Mouse (Mus musculus): ENCODE data around the gene Apba2.

The Apba2 gene

DNA sequence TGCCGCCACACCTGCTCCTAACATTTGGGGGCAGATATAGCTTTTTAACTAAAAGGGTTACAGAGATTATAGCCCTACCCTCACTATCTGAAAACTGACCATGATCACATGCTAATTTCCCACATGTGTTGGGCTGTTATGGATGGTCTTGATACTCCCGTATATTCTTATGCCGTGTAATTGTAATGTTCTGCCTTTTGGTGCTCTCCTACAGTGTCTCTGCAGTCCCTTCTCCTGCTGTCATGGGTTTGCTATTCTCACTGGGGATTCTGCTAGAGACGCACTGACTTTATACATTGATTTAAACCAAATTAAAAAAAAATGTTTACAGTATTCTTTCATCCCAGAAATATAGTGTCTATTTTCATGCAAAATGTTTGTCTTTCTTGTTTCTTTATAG lies 157.4 kb downstream of the Apba2 start:
- DNase-seq (ENCODE audit: low spot score), result no peak

DNA sequence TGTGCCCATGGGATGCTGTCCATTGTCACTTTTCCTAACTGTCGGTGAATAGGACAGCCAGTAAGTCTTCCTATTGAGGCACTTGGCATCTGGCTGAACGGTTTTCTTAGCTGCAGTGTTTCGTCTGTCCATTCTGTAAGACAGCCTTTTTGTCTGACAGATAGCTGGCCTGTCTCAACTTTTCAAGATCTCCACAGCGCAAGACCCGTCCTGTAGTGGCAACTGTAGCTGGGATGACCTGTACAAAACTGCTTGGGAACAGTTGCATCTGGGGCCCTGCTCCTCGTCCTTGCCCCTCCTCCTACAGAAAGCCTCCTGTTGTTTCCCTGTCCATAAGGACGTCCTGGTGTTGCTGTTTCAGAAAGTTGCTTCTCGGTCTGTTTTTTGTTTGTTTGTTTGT lies 157.8 kb downstream of the Apba2 start:
- DNase-seq (ENCODE audit: low spot score), result no peak

DNA sequence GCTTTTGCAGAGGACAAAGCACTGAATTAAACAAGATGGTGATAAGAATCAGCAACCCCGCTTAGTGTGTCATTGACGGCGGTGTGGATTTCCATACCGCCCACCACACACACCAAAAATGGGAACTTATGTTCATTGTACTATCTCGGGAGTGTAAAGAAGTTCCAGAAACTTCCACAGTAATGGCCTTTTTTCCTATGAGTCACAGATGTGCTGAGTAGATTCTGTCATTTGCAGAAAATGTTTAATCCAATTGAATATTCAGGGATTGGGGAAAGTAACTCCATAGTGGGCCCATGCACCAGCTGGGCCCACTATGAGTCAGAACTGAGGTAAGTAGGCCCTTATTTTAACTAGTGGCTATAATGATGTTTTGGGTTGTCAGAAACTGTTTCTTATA lies 161.0 kb downstream of the Apba2 start:
- no peak for DNase-seq (ENCODE audit: low spot score)

DNA sequence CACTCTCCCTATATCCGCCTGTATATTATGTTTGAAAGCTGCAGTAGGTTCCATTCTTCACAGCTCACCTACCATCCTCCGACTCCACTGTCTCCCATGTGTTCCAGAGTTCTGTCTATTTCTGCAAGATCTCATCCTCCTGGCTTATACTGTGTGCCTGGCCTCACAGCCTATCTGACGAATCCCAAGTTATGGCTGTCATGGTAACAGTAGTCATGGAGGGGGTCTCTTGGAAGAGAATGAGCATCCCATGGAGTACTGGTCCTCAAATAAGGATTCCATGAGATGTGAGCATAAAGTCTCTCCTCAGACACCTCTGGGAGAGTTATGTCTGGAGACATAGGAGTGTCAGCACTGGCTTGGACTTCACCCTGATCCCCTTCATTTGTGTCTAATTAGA lies 162.1 kb downstream of the Apba2 start:
- DNase-seq (ENCODE audit: low spot score), result no peak

DNA sequence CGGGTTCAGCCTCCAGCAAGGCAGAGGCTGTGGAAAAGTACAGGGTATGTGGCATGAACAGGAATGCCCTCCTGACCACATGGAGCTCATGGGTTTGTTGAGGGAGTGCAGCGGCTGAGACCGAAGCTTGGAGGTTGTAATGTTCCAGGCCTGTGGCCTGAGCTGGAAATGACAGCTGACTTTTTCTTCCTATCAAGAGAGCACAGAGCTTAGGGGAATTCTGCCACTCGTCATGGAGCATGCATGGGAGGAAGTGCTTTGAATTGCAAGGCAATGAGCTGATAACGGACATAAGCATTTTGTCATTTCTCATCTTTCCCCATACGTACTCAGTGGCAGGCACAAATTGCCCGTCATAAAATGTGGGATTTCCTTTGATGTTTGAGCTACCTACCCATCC lies 163.6 kb downstream of the Apba2 start:
- no peak for DNase-seq (ENCODE audit: low spot score)

DNA sequence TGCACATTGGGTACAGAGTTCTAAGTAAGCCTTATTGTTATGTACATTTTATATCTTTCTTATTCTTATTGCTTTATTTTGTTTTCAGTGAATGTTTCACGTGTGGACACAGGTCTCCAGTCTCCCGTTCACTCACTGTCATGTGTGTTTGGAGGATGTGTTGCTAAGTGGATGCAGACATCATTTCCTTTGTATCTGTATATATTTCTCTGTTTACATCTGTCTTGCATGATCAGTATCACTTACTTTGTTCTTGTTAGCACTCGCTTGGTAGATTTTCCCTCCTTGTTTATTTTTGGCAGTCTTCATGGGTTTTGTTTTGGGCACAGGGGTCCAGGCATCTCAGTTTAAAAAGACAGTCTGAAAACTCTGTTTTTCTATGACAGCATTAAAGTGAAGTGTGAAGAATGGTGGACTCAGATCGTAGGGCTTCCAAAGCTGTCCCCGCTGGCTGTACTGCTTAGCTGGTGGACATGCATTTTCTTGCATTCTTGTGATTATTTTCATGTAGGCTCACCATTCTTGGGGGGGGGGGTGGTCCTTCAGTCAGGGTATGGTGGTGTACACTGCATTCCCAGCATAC lies 164.3 kb downstream of the Apba2 start:
- DNase-seq (ENCODE audit: low spot score), result no peak

DNA sequence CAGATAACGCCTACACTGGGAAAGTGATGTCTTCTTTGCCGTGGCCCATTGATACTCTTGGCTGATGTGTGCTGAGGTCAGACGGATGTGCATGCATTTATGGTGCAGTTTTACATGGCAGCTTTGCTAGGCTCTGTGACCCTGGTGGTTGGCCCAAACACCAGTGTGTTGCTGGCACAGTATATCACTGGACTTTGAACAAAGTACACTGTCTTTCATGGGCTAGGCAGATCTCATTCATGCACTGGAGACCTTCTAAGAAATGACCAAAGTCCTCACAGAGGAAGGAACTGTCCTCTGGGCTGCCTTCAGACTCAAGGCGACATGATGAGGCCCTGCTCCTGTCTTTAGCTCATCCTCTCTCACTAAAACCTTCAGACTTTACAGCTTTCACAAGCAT lies 166.5 kb downstream of the Apba2 start:
- DNase-seq (ENCODE audit: low spot score), result no peak

DNA sequence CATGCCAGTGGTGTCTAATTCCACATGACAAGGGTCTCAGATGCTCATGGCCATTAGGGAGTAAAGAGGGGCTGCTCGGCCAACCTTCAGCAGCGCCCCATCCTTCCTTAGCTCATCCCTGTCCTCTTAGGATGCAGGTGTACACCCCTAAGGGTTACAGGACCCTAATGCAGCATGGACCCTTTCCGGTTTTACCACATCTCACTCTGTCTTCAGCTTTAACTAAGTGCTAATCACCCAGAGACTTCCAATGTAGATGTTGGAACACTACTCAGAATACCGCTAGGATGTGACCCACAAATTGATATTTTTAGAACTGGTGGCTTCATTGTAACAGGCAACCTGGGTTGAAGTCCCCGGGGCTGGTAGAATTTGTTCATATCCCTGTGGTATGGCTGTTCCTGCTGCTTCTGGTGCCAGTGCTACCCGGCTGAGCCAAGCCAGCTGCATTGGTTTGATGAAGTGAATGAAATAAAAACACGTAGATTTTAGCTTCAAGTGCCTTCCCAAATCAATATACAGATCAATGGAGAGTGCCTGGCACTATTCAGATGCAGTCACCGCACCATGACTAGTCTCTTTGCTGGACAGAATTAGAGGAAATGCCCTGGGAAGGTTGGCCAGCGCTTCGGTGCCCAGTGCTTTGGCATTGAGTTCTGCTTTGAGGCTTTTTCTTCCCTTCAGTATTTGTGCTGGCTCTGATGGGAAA lies 178.4 kb downstream of the Apba2 start:
- no peak for DNase-seq (ENCODE audit: low spot score)

DNA sequence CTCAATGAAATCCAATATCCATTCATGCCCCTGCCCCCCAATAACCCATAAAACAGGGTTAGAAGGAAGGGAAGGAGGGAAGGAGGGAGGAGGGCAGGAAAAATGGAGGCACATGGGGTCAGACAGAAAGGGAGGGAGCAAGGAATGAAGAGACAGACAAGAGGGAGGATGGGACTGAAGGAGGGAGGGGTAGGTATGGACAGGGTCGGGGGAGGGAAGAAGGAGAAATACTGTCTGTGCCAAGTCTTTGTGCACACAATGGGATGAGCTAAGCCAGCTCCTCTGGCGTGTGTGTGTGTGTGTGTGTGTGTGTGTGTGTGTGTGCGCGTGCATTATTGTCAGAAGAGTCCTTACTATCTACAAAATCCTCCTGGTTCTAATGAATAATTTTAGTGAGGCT lies 183.4 kb downstream of the Apba2 start:
- no peak for DNase-seq (ENCODE audit: low spot score)

DNA sequence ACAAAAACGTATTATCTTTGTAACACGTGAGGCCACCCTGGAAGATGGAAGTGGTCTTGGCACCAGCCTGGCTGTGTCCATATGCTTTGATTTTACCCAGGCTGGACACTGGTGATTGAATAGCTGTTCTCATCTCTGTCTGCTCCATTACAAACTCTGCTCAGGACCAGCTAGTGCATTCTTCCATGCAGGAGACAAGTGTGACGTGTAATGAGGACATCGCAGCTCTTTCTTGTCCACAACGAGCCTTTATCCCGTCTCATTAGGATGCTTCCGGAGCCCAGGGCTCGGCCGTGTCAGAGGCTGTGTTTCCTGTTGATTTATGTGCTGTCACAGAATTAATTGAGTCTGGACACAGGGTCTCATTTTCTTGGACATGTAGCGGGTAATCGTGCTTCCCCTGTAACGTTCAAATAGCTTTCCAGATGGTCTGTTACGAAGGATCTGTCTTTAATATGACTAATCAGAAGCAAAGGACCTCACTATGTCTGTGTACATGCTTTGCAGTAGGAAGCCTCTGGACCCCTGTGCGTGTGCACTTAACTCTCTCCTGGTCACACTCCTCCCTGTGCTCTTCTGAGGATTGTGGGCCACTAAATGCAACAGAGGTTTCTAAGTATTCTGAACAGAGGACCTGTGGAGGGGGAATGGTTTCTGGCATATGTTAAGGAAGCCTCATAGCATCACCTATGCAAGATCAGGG lies 186.8 kb downstream of the Apba2 start:
- no peak for DNase-seq (ENCODE audit: low spot score)

DNA sequence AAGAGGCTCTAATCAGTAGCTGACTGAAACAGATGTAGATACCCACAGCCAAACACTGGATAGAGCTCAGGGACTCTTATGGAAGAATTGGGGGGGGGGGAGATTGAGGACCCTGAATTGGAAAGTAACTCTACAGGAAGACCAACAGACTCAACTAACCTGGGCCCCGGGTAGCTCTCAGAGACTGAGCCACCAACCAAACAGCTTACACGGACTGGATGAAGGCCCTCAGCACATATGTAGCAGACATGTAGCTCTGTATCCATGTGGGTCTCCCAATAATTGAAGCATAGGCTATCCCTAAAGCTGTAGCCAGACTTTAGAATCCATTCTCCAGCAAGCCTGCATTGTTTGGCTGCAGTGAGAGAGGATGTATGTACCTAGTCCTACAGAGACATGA lies 190.3 kb downstream of the Apba2 start:
- no peak for DNase-seq (ENCODE audit: low spot score)

DNA sequence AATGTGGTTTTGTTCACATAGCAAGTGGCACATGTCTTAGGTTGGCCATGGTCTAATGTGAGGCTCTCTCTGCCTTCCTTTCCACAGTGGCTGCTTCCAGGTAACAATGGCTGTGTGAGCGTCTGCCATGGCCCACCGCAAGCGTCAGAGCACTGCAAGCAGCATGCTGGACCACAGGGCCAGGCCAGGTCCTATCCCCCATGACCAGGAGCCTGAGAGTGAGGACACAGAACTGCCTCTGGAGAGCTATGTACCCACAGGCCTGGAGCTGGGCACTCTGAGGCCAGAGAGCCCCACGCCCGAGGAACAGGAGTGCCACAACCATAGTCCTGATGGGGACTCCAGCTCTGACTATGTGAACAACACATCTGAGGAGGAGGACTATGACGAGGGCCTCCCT lies 193.4 kb downstream of the Apba2 start:
- no peak for DNase-seq (ENCODE audit: low spot score)

DNA sequence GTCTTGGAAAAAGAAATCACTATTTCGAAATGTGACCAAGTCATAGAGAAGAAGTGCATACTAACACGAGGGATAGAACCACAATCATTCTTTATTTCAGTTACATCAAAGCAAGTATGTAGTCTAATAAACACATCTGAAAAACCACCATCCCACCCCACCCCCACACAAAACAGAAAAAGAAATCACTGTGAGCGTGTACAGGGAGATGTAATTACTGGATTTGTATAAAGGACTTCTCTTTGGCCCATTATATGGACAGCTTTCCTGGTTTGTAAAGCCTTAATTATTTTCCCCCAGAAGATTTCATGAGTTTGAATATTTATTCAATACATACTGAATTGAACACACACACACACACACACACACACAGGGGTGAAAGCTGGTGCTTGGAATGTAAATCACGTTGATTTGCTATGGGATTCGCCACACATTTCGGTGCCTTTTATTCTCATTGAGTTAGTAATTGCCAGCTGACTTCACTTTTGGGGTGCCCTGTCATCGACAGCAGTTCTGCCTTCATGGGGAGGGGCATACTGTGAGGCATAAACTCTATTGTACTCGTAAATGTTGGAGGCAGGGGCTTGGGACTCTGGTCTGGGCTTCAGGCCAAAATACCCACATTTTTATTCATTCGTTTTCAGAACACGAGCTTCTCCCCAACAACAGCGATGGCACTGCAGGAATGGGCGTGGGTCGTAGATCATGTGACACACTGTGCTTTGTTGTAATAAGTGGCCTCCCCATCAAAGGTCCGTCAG lies 195.2 kb downstream of the Apba2 start:
- no peak for DNase-seq (ENCODE audit: low spot score)

DNA sequence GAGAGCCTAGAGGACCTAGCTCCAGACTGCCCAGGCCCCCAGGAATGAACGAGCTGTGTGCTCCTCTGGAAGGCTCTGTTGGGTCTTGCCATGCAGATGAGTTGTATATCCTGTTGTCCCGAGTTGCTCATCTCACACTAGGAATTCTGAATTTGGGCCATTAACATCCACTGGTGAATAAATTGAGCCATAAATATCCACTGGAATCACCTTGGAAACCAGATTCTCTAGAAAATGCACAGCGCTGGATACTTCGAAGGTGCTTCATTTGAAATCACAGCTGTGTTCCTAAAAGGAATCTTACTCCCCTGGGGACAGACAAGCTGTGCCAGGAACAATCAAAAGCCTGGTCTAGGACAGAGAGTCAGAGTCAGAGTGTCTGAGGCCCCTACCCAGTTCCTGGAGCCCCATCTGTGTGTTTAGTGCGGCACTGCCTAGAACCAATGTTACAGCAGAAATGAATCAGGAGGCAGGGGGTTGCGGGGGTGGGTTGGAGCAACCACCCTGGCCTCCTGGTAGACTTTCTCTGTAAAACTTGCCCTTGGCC lies 196.4 kb downstream of the Apba2 start:
- DNase-seq (ENCODE audit: low spot score), result no peak

DNA sequence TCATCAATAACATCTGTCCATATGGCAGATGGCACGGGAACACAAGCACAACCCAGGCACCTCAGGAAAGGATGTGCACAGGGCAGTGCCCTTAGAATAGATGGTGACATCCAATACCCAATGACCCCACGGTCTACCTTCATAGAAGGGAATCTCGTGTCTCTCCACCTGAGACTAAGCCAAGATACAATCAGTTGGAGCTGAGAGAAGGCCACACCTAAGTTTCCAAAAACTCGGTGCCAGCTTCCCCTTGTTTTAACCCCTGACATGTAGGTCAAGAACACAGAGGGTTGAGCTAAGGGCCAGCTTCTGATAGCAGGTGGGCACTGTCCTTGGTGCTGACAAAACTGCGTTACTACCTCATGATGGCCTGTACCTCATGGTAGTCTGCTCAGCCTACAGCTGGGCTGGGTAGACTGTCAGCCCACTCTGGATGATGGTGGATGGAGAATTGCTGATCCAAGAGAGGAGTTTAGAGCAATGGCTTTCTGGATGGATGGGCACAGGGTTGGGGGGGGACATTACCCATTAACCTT lies 202.6 kb downstream of the Apba2 start:
- DNase-seq (ENCODE audit: low spot score), result no peak

DNA sequence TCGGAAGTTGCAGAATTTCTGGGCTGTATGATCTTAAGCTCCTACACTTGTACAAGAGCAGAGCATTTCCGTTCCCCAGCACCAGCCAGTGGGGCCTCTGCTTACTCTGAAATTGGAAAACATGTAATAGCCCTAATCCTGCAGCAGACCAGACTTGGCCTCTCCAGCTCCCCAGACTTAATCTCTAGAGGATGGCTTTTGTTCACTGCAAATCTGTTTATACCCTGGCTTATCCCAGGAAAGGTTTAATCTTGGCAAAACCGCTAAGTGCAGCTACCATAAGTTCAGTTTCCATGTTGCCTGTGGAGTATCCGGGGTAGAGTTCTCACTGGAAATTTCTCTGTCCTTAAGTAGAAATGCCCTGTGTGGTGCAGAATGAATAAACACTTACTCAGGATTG lies 206.7 kb downstream of the Apba2 start:
- no peak for DNase-seq (ENCODE audit: low spot score)

DNA sequence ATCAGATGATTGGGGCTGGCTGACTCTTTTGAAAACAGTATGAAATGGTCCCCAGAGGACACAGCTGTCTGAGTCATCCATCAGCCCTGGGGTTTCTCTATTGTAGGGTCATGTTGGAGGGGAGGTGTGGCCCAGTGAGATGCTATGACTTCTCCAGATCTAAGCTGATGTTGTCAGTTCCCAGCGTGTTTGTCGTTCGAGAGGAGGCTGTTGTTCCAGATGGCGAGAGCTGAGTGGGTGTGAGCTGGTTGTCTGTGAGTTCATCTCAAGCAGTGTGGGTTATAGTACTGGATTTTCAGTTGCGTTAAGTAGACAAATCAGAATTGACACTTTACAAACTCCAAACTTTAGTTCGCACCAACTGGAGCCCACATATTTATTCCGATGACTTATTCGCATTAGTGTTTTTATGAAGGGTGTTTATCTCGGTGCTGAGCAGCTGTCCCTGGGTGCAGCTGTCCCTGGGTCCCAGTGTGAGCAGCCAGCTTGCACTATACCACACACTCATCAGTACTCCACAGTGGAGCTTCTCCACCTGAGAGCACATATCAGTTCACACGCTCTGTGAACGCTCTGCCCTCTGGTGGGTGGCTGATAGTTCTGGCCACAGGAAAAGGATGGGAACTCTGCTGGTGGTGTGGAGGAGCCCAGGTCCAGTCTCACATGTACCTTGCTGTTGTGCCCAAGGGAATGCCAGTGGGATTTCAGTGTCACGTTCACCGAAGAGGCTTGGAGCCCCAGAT lies 208.2 kb downstream of the Apba2 start:
- DNase-seq (ENCODE audit: low spot score), result no peak

DNA sequence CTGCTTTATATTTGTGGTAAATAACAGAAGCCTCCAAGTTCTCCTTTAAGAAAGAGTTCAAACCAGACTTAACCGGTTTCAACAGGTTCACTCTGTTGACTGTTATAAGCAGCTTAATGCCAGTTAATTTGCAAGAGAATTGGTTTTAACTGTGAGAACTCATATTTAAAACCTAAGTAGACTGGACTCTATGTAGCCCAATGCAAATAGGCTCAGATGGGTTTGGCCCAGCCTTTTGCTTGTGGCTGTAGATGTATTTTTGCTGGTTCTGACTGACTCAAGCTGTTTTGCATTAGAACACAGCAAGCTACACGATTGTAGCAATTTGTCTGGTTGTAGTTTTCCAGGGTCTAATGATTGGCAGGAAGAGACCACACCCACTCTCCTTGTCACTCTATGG lies 214.8 kb downstream of the Apba2 start:
- DNase-seq (ENCODE audit: low spot score), result no peak

DNA sequence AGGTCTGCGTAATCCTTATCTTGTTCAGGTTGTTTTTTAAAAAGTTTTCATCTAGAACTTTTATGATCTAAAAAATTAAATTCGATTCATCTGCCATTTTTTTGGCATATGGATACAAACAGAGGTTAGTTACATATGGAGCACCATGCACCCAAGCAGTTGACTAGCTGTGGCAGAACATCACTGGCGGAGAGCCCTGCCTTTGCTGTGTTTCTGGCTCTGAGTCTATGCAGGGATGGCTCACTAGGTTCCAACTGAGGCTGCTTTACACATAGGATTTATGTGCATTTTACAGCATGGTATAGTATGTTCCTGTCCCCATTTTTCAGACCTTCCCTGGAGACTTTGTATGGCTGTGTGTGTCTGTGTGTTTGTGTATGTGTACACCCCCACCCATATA lies 221.8 kb downstream of the Apba2 start:
- DNase-seq (ENCODE audit: low spot score), result no peak

DNA sequence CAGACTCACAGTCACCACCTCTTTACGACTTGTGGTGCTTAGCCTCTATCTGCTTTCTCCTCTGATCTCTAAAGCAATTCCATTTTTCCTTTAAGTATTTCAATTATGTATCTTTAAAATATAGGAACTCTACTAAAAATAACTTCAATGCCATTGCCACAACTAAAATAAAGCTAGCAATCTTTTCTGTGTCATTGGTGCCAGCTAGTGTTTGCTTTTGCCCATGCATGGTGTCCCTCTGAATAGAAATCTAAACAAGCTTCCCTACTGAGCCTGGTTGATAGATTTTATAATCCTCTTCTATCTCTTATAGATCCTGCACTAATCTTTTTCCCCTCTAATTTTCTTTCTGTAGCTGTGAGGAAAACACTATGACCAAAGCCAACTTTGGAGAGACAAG lies 222.9 kb downstream of the Apba2 start:
- no peak for DNase-seq (ENCODE audit: low spot score)

DNA sequence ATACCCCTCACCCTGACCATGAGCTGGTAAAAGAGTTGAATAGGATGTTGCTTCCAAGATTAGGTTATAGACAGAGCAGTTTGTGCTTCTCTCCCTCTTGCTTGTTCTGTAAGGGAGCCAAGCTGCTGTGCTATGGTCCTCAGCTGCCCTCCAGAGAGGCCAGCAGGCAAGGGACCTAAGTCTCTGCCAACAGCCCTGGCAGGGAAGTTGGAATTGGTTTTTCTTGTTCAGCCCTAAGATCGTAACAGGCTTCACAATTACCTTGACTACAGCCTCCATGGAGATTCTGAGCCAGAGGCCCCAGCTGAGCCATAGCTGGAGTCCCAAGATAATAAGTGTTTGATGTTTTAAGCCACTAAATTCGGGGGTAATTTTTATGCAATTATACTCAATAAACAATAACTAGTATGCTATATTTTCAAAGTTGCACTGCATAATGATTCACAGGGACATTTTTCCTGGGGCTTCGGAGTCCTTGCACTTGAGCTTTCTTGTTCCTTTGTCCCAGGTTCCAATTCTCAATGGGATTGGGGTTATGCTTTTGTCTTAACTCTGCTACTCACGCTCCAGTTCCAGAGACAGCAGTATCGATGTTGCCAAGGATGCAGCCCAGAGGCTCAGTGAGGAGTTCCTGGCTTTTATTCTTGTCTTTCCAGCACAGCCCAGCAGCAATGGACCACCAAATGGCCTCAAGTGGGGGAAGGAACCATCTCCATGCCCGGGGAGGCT lies 224.6 kb downstream of the Apba2 start:
- DNase-seq (ENCODE audit: low spot score), result no peak

All from yolk sac, embryonic 10.5 days (tissue).